Mouse (Mus musculus) cortical plate, adult 2 months (tissue): ENCODE measurements around the gene Lpxn.

ENCODE experiments used
- CTCF ChIP-seq: fragments of 200-500 bp; IDR thresholded peaks from 2 replicates; pipeline ENCODE4 v1.5.1; 2011; ENCODE audit warnings: mild to moderate bottlenecking, control low read depth, low read length; ENCODE audit not compliant: insufficient read depth; ENCODE audit errors: extremely low read depth
- POLR2A ChIP-seq: fragments of 200-500 bp; IDR thresholded peaks from 2 replicates; pipeline ENCODE4 v1.6.1; 2011; ENCODE audit warnings: mild to moderate bottlenecking, low read length, control low read depth; ENCODE audit not compliant: insufficient read depth; ENCODE audit errors: extremely low read depth

DNA sequence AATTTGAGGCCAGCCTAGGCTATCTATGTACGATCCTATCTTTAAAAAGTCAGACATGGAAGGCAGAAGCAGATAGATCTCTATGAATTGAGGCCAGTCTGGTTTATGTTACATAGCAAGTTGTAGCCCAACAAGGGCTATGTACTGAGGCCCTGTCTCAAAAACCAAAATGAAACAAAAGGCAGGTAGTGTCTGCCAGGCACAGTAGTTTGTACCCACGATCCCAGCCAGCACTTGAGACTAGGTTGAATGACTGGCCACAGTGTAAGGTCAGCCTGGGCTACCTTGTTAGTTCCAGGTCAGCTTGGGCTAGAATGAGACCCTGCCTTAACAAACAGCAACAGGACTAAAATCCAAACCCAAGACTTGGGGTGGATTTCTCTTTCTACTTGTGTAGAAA is 4.6 kb downstream of the Lpxn start:
- TF ChIP-seq POLR2A (no peak), CTCF (no peak)
